Mouse (Mus musculus) skeletal muscle tissue, adult 2 months (tissue): Measurements from ENCODE around the gene Fam186b.

Source experiments
- DNase-seq: peaks from one replicate; pipeline ENCODE4 v3.0.0-alpha.2; 2012; ENCODE audit warnings: low read depth, low spot score

Gene Fam186b

GRCm38 (mm10) chr15:99295484-99295981, at the start of gene Fam186b:
Gene Fam186b (minus strand): TSS chr15:99295888.
- DNase-seq: no peak

GRCm38 (mm10) chr15:99344961-99345360, 49.3 kb upstream of the Fam186b start:
- DNase-seq: no peak

DNA sequence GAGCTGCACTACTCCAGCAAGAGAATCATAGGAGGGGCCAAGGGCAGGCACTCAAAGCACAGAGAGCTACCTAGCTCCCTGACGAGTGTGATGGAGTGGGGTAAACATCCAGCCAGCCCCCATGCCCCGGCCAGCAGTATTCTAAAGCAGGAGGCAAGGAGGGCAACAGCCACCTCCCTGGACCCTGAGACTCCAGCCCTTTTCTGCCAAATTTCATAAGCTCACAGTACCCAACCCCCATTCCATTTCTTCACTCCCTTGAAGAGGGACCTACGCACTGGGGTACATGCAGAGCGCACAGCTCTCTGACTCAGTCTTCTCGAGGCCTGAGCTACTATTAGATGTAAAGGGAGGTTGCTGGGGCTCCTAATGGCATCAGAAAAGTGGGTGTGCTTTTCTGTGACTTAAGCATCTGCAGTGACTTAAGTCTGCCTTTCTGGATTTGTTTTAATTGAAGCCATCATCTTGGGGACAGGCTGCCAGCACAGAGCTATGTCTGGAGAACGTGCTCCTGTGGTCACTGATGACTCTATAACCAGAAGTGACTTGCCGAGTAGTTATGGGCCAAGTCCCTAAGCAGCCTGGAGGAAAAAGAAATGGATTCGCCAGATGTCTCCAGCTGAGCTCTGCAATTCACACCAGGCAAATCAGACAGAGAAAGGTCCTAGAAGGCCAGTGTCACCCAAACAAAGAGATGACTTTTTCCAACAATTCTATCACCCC, 48.6 kb upstream of the Fam186b start:
- DNase-seq: peak; percentile 59

GRCm38 (mm10) chr15:99343414-99344147, 47.9 kb upstream of the Fam186b start:
- peak; percentile 60 for DNase-seq

GRCm38 (mm10) chr15:99342194-99342981, 46.7 kb upstream of the Fam186b start:
- no peak for DNase-seq

DNA sequence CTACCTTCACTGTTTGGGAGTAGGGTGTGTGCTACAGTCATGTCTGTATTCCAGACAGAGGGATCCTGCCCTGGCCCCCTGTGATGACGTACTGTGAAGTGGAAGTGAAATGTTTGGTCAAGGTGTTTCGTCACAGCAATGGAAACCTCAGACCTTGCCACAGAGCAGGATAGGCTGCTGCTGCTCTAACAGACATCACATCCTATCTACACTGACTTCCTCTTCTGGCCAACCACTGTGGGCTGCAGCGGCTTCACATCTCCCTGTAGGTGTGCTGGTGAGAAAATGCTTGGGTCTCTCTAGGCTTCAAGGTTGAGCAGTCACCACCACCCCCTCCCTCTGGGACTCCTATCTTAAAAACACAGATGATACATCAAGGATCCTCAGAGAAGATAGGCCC, 45.4 kb upstream of the Fam186b start:
- DNase-seq: no peak

DNA sequence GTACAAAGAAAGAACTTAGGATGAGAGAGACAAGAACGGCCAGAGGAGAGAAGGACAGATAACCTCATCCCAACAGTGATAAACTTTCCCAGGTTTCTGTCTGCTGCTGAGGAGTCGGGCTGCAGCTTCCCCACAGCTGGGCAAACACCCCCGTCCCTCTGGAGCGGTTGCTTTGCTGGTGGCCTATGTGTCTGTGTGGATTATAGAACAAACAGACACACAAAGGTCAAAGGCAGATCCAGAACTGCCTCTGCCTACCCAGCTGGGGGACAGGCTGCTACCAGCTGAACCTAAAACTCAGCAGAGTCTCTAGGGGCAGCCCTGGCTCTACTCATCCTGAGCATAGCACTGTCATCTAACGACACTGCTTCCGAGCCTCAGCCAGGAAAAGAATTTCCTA, 44.0 kb upstream of the Fam186b start:
- no peak for DNase-seq

GRCm38 (mm10) chr15:99338916-99339315, 43.2 kb upstream of the Fam186b start:
- no peak for DNase-seq

- DNase-seq: no peak
Measured at GRCm38 (mm10) chr15:99335801-99336320, 40.2 kb upstream of the Fam186b start.

- no peak for DNase-seq
Measured at GRCm38 (mm10) chr15:99334500-99334899, 38.8 kb upstream of the Fam186b start.

GRCm38 (mm10) chr15:99333676-99334065, 38.0 kb upstream of the Fam186b start:
- no peak for DNase-seq

DNA sequence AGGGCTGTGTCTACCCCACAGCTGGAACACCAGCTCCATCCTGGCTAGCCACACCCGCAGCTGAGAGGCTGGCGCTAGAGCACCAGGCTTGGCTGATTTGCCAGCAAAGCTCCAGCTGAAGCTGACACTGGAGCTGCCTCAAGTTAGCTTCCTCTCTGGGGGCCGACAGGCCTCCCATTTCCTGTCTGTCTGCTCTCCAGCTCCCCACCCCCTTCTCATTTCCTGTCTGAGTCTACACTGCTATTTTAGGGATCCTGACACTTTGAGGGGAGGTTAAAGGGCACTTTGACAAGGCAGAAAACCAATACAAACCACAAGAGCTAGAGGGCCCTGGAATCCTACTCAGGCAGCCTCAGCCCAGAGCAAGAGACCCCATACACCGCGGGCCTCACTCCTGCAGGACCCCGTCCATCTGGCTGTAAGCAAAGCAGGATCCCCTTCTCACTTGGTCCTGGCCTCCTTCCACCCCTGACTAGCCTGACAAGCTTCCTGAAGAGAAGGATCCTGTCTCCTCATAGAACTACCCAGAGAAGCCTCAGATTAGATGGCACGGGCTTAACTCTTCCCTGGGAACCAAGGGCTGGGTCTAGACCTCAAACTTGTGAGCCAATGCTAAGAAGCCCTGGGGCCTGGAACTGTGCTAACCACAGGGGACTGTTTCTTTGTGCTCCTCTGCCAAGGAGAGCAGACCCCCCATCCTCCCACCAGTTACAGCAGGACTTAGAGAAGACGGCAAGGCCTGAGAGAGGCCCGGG, 37.4 kb upstream of the Fam186b start:
- DNase-seq: peak; percentile 92

DNA sequence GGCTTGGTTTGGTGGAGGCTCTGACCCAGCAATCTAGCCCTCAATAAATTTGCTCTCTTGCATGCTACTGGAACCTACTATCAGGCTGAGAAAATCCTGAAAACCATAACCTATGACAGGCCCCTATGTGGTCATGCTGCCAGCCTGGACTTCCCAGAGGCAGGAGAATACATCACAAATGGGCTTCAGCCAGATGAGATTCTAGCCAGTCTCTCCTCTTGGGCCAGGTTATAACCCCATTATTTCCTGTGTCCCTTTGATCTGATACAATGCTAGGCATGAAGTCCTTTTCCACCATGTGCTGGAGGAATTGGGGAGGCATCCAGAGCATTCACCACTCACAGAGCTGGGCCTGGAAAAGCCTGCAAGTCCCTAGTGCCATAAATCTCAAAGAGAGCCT, 36.4 kb upstream of the Fam186b start:
- no peak for DNase-seq

DNA sequence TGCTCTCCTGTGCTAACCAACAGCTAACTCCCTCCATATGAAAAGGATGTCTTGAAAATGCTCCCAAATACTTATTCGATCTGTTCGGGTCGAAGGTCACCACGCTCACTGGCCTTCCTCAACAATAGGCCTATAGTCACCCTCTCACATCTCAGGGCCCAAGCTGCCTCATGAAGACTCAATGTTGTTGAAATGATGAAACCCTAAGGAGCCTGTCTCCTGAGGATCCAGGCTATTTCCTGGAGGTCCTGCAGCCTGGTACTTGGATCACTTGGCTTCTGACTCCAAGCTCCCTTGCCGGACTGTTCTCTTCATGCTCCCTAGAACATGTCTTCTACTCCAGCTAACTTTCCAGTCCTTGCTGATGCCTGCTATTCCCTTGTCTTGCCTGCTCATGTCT, 35.7 kb upstream of the Fam186b start:
- no peak for DNase-seq

DNA sequence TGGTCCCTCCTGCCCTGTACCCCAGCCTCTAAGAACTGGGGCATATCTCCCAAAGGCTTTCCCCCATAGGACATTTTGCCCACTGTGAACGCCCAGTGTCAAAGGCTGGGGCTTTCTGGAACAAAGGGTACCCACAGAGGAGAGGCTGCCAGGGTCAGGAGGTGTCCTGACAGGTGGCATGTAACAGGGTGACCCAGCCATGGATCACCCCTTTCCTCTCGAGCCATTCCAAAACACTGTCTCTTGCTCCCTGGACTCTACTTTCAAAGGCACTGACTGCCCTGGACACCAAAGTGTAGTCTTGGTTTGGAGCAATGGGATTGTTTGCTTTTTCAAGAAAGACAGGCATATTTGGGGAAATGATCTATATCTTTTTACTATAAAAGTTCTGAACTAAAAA, 34.6 kb upstream of the Fam186b start:
- no peak for DNase-seq

DNA sequence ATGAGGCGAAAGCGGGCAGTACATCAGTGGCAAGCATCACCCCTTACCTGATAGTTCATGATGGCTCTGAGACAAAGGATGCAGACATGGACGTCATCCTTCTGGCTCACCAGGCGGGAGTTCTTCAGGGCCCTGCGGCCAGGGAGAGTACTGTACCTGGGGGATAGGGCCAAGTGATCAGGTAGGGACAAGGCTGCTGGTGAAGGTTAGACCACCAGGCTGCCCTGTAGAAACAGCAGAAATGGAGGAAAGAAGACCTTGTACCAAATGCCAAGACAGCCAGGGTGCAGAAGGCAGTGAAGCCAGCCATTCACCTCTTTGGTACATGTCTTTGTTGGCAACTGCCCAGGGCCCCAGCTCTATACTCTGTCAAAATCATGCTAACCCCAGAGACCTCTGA, 32.3 kb upstream of the Fam186b start:
- DNase-seq: no peak

DNA sequence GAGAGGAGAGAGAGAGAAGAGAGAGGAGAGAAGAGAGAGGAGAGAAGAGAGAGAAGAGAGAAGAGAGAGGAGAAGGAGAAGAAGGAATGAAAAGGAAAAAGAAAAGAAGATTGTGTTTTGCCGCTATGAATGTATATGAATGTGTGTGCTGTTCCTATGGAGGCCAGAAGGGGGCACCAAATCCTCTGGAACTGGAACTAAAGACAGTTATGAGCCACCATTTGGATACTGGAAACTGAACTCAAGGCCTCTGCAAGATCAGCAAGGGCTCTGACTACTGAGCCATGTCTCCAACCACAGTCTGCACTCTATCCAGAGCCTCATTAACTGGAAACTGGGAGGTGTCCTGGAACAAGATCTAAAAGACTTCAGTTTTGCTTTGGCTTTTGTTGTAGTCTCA, 31.3 kb upstream of the Fam186b start:
- DNase-seq: no peak

GRCm38 (mm10) chr15:99326407-99326806, 30.7 kb upstream of the Fam186b start:
- DNase-seq: no peak

DNA sequence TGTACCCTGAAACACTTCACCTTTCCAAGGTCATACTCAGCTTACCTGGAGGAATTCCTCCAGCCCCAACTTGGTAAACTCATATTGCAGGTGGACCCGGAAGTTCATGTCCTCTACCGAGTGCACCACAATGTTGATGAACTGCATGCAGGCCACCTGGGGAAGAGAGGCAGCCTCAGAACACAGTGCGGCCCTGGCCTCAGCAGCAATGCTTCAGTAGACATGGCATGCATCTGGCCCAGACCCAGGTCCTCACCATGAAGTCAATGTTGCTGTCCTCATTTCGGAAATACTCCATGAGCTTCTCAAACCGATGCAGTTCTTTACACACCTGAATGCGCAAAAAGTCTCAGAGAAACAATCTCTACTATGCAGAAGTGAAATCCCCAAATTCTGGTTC, 29.9 kb upstream of the Fam186b start:
- no peak for DNase-seq

DNA sequence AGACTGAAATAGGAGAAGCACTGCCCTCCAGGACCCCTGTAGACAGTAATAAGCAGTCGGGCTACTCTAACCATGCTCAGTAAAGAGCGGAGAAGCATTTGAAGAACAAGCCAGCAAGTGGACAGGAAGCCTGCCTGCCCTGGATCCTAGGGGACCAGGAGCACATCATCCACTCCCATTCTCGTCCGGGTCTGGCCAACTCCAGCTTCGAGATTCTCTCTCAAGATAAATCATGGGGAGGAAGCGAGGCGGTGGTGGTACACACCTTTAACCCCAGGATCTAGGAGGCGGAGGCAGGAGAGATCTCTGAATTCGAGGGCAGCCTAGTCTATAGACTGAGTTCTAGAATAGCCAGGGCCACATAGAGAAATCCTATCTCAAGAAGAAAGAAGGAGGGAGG, 28.5 kb upstream of the Fam186b start:
- no peak for DNase-seq

DNA sequence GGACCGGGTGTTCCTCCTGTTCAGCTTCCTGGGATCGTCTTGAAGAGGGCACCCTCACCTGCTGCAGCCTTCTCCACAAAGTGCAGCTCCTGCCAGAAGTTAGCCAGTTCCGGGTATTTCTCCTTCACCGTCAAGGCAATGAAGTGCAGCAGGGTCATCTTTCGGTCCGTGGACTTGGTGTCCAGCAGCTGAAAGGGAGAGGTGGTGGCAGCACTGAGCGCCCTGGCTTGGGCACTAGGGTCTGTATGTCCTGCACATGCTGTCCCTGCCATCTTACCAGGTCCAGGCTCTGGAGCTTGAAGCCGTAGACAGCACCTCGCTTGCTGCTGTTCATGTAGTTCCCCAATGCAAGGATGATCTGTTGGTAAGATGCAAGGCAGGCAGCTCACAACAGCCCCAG, 25.3 kb upstream of the Fam186b start:
- peak; percentile 57 for DNase-seq
